Mouse (Mus musculus): ENCODE data around the gene Mbnl2. TPM values are rescaled to one million over a fixed set of nuclear protein-coding genes. Genes with fewer than 3 reads are reported as not detected.

Gene Mbnl2
- total RNA-seq, 1 experiment from 2014 or later, result 153 TPM

DNA sequence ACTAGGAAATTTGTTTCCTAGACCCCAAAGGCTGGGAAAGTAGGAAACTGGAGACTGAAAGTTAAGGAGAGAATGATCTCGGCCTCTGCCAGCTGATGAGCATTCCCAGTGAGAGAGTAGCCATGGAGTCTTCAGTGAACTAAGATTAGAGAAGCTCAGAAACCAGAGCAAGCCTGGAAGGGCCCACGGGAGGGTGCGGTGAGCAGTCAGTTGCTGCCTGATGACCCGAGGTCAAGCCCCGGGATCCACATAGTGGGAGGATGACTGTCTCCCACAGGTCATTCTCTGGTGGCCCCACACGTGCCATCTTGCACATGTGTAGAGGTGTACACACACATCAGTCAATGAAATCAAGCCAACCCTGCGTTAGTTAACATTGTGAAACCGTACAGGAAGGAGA, 118.0 kb downstream of the Mbnl2 start:
- ATAC-seq (ENCODE audit: extremely low read depth, insufficient number of reproducible peaks, low FRiP score, poor library complexity, severe bottlenecking), result no peak

- ATAC-seq (ENCODE audit: extremely low read depth, insufficient number of reproducible peaks, low FRiP score, poor library complexity, severe bottlenecking), result no peak
Observed at GRCm38 (mm10) chr14:120394216-120394615, 118.7 kb downstream of the Mbnl2 start.

- ATAC-seq (ENCODE audit: extremely low read depth, insufficient number of reproducible peaks, low FRiP score, poor library complexity, severe bottlenecking), result no peak
Observed at GRCm38 (mm10) chr14:120394827-120395226, 119.4 kb downstream of the Mbnl2 start.

- no peak for ATAC-seq (ENCODE audit: extremely low read depth, insufficient number of reproducible peaks, low FRiP score, poor library complexity, severe bottlenecking)
Observed at GRCm38 (mm10) chr14:120395501-120395900, 120.0 kb downstream of the Mbnl2 start.

DNA sequence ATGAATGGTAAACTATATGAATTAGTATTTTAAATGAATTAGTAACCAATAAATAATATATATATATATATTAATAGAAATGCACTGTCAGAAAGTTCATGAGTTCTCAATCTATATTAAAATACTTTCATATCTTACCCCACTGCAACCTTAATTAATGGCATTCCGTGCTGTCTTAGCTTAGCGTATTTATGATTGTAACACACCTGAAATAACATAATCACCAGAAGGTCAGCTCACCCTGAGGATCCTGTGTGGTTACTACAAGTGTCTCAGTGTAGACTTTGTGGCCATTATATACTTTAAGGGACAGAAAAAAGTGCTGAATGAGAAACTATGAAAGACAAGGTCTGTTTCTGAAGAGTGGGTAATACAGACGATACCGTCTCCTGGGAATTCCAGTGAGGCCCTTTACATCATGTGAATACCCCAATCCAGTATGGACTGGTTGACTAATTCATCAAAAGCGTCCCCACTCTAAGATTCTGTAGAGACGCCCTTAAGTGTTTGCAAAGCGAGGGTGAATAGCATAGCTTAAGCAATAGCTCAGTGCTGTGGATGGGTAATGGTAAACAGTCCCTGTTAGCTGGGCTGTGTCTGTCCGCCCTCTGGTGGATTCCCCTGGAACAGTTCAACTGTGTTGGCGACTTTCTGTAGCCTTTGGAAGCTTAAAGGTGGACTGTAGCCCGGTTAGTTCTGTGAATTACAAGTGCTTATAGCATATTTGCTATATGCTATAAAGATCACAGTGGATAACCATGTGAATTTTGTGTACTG, 122.6 kb downstream of the Mbnl2 start:
- ATAC-seq (ENCODE audit: extremely low read depth, insufficient number of reproducible peaks, low FRiP score, poor library complexity, severe bottlenecking), result peak; percentile 92

- no peak for ATAC-seq (ENCODE audit: extremely low read depth, insufficient number of reproducible peaks, low FRiP score, poor library complexity, severe bottlenecking)
Observed at GRCm38 (mm10) chr14:120399614-120400013, 124.1 kb downstream of the Mbnl2 start.

- ATAC-seq (ENCODE audit: extremely low read depth, insufficient number of reproducible peaks, low FRiP score, poor library complexity, severe bottlenecking), result no peak
Observed at GRCm38 (mm10) chr14:120401158-120401557, 125.7 kb downstream of the Mbnl2 start.

- ATAC-seq (ENCODE audit: extremely low read depth, insufficient number of reproducible peaks, low FRiP score, poor library complexity, severe bottlenecking), result no peak
Observed at GRCm38 (mm10) chr14:120402715-120403114, 127.2 kb downstream of the Mbnl2 start.

DNA sequence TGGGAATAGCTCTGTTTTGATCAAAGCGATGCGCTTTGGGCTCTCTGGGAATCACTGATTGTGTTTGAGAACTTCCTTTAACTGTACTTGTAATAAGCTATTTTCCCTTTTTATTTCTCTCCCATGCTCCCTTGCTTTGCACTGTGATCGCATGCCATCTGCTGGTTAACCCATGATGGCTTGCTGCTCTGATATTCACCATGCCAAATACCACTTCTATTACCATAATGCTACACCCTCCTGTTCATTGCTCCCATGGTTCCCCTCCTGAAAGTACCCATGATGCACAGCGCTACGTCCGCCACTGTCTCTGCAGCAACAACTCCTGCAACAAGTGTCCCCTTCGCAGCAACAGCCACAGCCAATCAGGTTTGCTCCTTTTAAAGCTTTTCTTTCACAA, 128.9 kb downstream of the Mbnl2 start:
- no peak for ATAC-seq (ENCODE audit: extremely low read depth, insufficient number of reproducible peaks, low FRiP score, poor library complexity, severe bottlenecking)

DNA sequence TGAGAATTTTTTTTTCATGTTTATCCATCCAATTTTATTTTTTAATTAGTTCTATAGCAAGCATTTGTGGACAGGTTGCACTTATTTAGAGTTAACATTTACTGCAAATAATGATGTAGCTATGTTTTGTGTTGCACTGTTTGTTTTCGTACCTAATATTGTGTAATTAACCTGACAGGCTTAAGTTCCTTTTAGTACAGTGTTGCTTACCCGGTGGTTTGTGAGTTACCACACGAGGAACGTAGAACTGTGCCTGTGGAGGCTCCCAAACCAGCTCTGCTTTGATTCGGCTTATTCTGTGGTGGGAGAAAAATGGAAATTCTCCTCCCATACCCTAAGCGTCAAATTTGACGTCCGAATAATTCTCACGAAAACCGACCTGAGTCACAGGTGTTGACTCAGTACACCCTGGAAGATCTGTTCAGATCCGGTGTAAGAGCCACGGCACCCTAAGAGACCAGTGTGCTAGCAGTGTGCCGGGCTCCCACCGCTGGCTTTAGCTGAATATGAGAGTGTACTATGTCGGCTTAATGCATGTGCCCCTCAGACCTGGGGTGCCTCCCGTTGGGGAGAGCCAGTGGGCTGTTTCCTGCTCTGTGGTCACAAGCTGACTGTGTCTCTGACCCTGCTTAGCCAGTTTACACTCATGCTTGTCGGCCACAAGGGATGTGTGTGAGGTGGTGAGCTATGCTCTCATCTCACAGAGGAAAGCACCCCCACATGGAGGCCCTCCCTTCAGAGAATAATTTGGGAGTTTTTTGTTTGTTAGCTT, 129.5 kb downstream of the Mbnl2 start:
- peak; percentile 30; the same call in 1 of the 2 replicates for ATAC-seq (ENCODE audit: extremely low read depth, insufficient number of reproducible peaks, low FRiP score, poor library complexity, severe bottlenecking)

- ATAC-seq (ENCODE audit: extremely low read depth, insufficient number of reproducible peaks, low FRiP score, poor library complexity, severe bottlenecking), result no peak
Observed at GRCm38 (mm10) chr14:120405597-120405996, 130.1 kb downstream of the Mbnl2 start.

DNA sequence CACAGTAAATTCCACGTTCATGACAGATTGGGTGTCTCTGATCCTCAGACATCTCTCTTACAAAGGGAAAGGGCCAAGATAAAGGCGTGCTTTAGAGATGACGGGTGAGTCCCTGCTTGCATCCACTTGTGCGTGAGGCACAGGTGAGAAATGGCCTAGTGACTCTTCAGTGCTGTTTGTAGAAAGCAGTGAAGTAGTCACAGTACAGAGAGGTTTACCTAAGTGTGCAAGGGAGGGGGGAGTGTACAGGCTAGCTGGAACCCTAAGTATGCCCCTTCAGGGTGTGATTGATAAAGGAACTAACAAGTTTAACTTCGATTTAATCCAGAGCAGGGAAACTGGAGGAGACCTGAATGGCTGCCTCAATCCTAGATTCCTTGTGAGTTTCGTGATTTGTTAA, 130.8 kb downstream of the Mbnl2 start:
- no peak for ATAC-seq (ENCODE audit: extremely low read depth, insufficient number of reproducible peaks, low FRiP score, poor library complexity, severe bottlenecking)

DNA sequence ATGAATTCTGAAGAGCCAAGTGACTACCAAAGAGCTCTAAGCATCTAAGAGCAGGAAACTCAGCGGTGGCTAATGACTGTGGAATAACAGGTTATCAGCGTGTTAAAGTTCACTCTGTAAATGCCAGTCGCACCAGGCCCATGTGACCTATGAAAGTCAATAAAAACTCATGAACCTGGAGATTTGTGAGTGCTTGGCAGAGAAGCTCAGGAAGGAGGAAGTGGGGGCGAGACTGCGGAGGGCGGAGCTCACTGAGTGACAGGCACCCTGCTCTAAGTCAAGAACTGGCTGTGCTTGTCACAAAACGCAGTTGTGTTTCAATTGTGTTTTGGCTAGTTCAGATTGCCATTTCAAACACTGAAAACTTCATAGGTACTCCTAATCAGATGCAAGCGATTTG, 131.4 kb downstream of the Mbnl2 start:
- peak; percentile 76 for ATAC-seq (ENCODE audit: extremely low read depth, insufficient number of reproducible peaks, low FRiP score, poor library complexity, severe bottlenecking)

DNA sequence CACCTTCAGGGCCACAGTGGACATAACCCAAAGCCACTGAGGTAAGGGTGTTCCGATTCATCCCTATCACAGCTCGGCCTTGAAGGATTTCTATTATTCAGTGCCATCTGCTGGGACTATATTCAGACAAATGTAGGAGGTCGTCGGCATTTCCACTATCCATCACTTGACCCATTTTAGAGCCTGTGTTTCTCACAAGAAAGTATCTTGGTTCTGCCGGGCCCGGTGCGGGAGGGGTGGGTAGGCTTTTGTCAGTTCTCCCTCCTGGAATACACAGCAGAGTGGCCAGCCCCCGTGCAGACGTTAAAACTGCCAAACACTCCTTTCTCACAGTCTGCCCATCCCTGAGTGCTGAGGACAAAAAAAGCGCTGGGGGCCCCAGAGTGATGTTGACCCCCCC, 134.4 kb downstream of the Mbnl2 start:
- no peak for ATAC-seq (ENCODE audit: extremely low read depth, insufficient number of reproducible peaks, low FRiP score, poor library complexity, severe bottlenecking)

DNA sequence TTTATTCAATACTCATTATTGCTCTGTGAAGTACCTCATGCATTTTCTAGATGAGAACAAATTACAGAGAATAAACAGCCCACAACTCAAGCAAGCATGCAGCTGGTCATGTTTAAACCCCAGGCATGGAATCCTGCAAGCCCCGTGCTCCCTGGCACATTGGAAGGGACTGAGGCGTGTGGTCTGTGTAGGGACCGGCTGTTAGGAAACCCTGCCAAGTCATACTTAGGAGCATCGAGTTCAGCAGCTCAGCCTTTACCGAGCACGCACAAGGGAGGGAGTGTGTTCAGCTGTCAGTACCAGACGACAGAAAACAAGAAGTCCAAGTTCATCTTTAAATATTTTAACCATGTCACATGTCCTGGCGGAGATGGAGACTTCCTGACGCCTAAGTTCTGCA, 141.4 kb downstream of the Mbnl2 start:
- no peak for ATAC-seq (ENCODE audit: extremely low read depth, insufficient number of reproducible peaks, low FRiP score, poor library complexity, severe bottlenecking)

- ATAC-seq (ENCODE audit: extremely low read depth, insufficient number of reproducible peaks, low FRiP score, poor library complexity, severe bottlenecking), result no peak
Observed at GRCm38 (mm10) chr14:120418964-120419363, 143.5 kb downstream of the Mbnl2 start.

- ATAC-seq (ENCODE audit: extremely low read depth, insufficient number of reproducible peaks, low FRiP score, poor library complexity, severe bottlenecking), result no peak
Observed at GRCm38 (mm10) chr14:120428497-120428896, 153.0 kb downstream of the Mbnl2 start.

DNA sequence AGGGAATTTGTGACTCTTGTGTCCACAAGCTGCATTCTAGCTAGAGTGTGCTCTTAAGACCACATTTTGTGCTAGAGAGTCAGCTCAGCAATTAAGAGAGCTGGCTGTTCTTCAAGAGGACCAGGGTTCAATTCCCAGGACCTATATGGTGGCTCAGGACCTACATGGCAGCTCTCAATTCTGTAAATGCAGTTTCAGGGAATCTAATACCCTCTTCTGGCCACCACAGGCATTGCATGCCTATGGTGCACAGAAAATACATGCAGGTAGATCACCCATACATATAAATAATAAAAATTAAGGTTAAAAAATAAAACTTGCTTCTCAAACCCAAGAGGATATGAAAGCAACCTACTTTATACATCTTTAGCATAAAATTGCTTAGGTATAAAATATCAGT, 157.3 kb downstream of the Mbnl2 start:
- ATAC-seq (ENCODE audit: extremely low read depth, insufficient number of reproducible peaks, low FRiP score, poor library complexity, severe bottlenecking), result no peak

DNA sequence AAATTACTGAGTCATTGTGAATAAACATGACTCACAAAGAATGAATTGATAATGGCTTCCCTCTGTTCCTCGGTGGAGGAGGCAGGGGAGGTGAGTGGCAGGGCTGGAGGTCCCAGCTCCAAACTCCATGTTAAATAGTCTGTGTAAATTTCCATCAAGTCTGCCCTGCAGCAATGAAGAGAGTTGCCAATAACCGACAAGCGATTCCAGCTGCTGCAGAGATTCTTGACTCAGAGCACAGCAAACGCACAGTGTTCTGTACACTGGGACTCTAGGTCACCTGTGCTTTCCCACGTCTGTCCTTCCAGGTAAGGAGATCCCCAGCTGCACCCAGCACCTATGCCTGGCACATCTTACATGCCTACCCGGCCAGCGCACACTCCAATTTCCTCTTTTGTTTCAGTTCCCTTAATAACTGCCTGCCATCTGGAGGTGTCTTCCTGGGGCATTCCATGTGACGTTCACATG, 158.5 kb downstream of the Mbnl2 start:
- ATAC-seq (ENCODE audit: extremely low read depth, insufficient number of reproducible peaks, low FRiP score, poor library complexity, severe bottlenecking), result no peak

GRCm38 (mm10) chr14:120434831-120435230, 159.4 kb downstream of the Mbnl2 start:
- ATAC-seq (ENCODE audit: extremely low read depth, insufficient number of reproducible peaks, low FRiP score, poor library complexity, severe bottlenecking), result no peak
